Mouse (Mus musculus) myocyte (in vitro differentiated cells): ENCODE results near the gene Foxd4.

Experiments
- CEBPB ChIP-seq: IDR thresholded peaks from 2 replicates; pipeline ENCODE4 v1.6.1; 2011; ENCODE audit warnings: mild to moderate bottlenecking, moderate library complexity; ENCODE audit not compliant: poor library complexity, insufficient read depth, severe bottlenecking
- E2F4 ChIP-seq: IDR thresholded peaks from one replicate; pipeline ENCODE4 v1.6.1; 2011; ENCODE audit warnings: mild to moderate bottlenecking, control low read depth, moderate library complexity; ENCODE audit not compliant: insufficient read depth
- MAX ChIP-seq: IDR thresholded peaks from one replicate; pipeline ENCODE4 v1.6.1; 2011; ENCODE audit warnings: low read depth, mild to moderate bottlenecking, control low read depth
- MYOD1 ChIP-seq, 3 experiments: IDR thresholded peaks; one replicate each; pipeline ENCODE4 v1.6.1; 2011; ENCODE audit warnings: control low read depth in 2 of 3, low read depth in 2 of 3, mild to moderate bottlenecking in 2 of 3, moderate library complexity in 1 of 3; ENCODE audit not compliant: insufficient read length in 2 of 3, control insufficient read depth in 1 of 3
- POLR2A ChIP-seq: IDR thresholded peaks from one replicate; pipeline ENCODE4 v1.6.1; 2011; ENCODE audit warnings: low read depth, mild to moderate bottlenecking, control low read depth, moderate library complexity; ENCODE audit not compliant: insufficient read length

DNA sequence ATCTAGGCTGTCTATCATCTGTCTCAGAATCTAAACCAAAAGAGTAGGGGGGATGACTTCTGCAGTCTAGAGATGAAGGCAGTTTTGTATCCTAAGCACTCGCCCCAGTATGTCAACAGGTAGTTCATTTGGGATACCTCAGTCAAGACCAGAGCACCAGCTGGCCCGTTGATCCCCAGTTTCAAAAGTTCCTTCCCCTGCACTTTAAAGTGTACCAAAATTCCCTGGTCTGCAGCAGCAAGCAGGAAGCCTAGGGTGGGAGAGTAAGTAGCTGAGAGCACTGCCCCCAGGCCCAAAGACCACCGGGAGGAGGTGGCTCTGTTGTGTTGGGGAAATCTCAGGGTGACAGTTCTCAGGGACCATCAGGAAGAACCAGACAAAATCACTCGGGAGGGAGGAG, 4.5 kb downstream of the Foxd4 start:
- TF ChIP-seq MYOD1 (IDR thresholded peaks at IDR 0.05; ENCODE audit: control insufficient read depth in 1 of 3, insufficient read length in 2 of 3, low read depth in 2 of 3) = no peak
- no peak for TF ChIP-seq MAX
- no peak for TF ChIP-seq POLR2A
- TF ChIP-seq CEBPB = no peak
- no peak for TF ChIP-seq E2F4
